Mouse (Mus musculus): ENCODE data around the gene Gm10912. TPM values are rescaled to one million over a fixed set of nuclear protein-coding genes. Genes with fewer than 3 reads are reported as not detected.
A peak's percentile ranks its signal among the peaks of the same experiment; 100 is the strongest.
"Not testable (repeated sequence)": the region's sequence is repeated elsewhere in the genome, so short reads cannot be mapped to it uniquely, and the experiment has no call there.

Gm10912 gene
- total RNA-seq, 2 experiments from 2014 or later = 0.17 TPM; not detected in 1

DNA sequence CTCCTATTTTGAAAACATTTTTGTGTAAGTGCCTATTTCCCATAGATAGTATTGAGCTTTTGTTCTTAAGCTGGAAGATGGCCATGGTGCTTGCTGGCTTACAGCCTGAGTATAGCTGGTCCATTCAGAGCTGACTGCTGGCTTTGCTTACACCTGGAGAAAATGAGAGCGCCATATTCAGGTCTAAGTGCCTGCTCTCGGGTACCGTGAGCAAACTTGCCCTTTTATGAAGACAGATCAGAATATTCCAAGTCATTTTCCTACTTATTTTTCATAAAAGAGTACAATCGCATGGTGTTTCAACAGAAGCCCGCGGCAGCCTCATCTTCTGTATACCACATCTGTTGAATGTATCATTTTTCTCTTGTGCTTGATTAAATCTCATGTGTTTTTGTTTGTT, 4.6 kb upstream of the Gm10912 start:
- DNase-seq = no peak
- intact Hi-C loops (cut with DNase I) = no loop called here

DNA sequence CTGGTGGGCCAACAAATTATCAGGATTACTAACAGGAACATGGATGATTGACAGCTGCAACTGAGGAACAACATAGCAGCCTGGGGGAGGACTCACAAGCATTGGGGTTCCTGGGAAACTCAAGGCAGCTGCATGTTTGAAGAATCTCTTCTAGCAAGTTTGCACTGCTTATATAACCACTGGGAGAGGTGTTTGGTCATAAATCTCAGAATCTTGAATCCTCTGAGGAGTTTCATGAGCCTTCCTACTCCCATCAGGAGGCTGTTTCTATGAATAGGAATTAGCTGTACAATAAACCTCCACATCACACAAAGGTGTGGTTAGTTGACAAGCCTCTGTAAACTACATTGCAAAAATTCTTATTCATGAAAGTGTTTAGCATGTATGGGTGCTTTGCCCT, 3.0 kb upstream of the Gm10912 start:
- DNase-seq = no peak
- intact Hi-C loops (cut with DNase I) = no loop called here

DNA sequence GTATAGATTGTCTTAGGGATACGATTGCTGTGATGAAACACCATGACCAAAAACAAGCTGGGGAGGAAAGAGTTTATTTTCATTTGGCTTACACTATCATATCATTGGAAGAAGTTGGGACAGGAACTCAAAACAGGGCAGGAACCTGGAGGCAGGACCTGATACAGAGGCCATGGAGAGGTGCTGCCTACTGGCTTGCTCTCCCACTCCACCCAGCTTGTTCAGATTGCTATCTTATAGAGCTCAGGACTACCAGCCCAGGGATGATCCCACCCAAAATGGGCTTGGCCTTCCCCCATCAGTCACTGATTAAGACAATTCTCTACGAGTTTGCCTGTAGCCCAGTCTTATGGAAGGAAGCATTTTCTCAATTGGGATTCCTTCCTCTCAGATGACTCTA, 1.5 kb upstream of the Gm10912 start:
- intact Hi-C loops (cut with DNase I) = no loop called here
- DNase-seq = no peak

DNA sequence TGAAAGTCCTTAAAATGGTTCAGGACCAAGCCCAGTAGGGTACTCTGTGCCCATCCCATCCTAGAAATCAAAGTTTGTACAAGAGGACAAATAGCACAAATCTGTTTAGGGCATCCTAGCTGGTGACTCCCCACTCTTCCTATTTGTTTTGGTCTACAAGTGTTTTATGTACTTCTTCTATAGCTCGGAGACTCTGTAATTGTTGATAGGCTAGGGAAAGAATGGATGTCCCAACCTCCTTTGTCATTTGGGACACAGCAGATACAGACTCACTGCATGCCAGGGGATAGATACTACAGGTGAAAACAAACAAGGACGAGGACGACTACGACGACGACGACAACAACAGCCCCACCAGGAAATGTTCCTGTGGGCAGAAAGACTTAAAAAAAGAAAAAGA, 2.8 kb downstream of the Gm10912 start, which contains the start of gene Gm10799:
Gene Gm10799 (minus strand): TSS at position 101 of the 400 bp plus-strand sequence.
- not testable (repeated sequence) for DNase-seq
- intact Hi-C loops (cut with DNase I) = loop anchor here (1.0 kb wide), 1 partner anchor 27 kb away; the partner anchor contains the start of gene Cd59a

DNA sequence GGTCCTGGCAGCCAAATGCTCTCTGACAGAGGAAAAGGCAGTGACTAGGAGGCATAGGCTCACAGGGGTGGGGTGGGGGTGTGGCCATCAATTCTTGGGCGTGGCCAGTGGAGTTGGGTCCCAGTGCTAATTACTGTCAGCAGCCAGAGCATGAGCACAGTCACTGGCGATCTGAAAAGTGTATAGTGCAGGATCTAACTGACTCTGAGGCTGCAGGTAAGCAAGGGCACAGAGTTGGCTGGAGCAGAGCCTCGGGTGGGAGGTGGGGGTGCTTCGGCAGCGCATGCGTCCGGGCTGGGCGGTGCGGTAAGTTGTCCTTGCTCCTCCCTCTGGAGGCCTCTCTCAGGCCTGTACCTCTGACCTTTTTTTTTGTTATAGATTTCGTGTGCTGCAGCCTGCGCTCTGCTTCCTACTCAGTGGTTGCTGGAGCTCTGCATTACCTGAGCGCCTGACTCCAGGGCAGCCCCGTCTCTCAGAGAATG, 4.1 kb downstream of the Gm10912 start, which contains the start of gene Cd59b:
Gene Cd59b (plus strand): TSS at position 146 of the 482 bp plus-strand sequence.
- intact Hi-C loops (cut with DNase I) = no loop called here
- peak; percentile 28 to 44 for DNase-seq

DNA sequence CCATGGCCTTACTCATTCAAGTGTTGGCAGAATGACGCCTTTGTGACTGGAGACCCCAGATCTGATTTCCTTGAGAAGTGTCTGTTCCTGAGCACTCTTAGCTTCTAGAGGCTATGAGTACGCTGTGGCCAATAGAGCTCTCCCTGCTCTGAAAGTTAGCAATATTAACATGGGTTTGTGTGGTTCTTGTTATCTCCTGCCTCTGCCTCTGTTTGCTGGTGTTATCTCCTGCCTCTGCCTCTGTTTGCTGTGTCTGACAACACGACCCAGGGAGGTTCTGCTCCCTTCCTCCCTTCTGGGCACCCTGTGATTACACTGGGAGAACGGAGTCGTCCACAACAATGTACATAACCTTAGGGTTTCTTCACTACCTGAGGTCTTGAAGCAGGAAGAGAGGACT, 12.7 kb downstream of the Gm10912 start:
- intact Hi-C loops (cut with DNase I); DNase-seq: not testable (repeated sequence)

DNA sequence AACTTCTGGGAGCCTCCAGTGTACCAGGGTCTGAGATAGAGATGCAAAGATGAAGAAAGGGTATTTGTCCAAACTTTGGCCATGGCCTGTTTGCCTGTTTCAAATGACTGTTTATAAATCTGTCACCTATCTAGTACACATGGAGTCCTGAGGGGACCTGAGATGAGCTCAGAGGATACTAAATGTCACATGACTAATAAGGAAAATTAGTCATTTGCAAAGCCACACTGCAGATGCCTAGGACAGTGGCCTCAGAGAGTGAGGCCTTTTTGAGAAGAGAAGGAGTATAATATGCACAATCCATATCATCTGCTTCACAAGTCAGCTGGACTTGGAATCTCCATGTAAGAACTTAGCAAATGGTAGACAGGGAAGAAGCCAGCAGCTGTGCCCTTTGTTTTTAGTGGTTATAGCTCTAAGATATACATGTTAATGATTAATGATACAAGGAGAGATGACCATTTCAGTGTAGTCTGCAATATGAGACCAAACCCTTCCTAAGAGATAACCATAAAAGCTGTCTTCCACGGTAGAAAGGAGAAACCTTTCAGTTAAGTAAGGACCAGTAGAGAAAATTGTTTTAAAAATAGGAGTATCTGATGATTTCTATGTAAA, 15.9 kb downstream of the Gm10912 start:
- intact Hi-C loops (cut with DNase I) = not testable (repeated sequence)

DNA sequence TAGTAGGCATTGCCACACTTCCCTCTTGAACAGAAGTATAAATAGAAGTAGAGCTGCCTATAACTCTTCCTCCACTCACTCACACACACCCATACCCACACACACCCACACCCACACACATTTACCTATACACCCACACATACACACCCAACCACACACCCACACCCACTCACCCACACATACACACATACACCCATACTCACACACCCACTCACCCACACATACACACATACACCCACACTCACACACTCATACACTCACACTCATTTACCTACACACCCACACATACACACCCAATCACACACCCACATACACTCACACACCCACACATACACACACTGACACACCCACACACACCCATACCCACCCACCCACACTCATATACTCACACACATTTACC, 16.8 kb downstream of the Gm10912 start:
- no peak for DNase-seq
- intact Hi-C loops (cut with DNase I) = no loop called here

More for the DNA sequence above, 15.9 kb downstream of the Gm10912 start:
- DNase-seq = not testable (repeated sequence)

DNA sequence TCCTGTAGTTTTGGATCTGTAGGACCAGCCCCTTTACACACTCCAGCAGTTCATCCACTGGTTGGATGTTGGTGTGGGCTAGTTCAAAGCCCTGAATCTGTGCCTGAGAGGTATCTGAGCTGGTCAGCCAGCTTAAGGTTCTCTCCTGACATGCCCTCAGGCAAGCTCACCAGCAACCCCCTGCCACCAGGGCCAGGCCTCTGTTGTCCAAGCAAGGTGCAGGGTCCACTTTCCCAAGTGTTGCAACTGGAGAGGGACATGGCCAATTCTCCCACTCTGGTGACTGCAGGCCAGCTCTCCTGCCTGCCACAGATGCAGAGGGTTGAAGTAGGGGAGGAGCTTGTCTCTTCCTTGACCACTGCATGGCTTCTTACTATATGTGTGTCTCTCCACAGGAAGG, 18.4 kb downstream of the Gm10912 start:
- intact Hi-C loops (cut with DNase I) = not testable (repeated sequence)

DNA sequence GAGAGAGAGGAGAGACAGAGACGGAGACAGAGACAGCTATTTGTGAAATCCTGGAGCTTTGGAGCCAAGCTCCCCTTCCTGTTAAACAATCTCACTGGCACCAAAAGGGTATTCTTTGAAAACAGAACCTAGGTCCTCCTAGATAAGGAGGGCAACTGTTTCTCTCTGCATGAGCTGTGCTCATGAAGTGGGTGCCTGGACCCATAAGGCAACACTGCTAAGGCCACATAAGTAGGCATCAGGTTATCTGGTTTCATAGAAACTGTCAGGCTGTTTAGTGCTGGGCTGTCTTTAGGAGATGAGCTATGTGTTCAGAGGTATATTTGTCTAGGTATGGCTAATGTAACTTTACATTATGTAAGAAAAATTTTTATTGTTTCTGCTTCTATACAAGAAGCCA, 21.9 kb downstream of the Gm10912 start:
- DNase-seq = not testable (repeated sequence)

More for the DNA sequence above, 18.4 kb downstream of the Gm10912 start:
- DNase-seq = not testable (repeated sequence)

DNA sequence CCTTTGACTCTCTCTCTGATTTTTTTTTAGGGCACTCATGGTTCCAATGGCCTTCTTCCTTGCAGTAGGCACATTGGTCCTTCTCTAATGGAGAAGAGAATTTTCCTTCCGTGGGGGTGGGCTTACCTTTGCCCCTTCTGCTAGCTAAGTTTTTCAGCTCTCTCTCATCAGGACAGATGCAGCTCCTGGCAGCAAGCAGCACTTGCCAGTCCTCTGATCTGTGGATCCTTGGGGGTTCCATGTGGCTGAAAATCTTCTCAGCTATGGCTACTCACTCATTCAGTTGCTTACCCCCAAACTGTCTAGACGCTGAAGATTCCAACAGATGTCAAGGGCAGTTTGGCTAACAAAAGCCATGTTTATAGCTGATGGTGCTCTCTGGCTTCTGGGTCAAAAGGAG, 27.7 kb downstream of the Gm10912 start:
- intact Hi-C loops (cut with DNase I) = no loop called here
- DNase-seq = no peak

More for the DNA sequence above, 21.9 kb downstream of the Gm10912 start:
- intact Hi-C loops (cut with DNase I) = not testable (repeated sequence)

DNA sequence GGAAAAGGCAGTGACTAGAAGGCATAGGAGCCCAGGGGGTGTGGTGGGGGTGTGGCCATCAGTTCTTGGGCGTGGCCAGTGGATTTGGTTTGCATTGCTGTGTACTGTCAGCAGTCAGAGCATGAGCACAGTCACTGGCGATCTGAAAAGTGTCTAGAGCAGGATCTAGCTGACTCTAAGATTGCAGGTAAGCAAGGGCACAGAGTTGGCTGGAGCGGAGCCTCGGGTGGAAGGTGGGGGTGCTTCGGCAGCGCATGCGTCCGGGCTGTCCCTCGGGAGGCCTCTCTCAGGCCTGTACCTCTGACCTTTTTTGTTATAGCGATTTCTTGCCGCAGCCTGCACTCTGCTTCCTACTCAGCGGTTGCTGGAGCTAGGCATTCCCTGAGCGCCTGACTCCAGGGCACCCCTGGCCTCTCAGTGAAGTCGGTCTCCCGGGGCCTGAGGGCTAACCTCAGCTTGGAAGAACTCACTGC, 30.2 kb downstream of the Gm10912 start, which contains the start of gene Cd59a:
Gene Cd59a (plus strand): TSS at position 61 of the 473 bp plus-strand sequence.
- intact Hi-C loops (cut with DNase I) = loop anchor here (1.0 to 2.0 kb wide), 3 partner anchors 27 to 61 kb away; partner anchors contain the start of genes A930018P22Rik and Gm10799
- peak; percentile 83 to 86 for DNase-seq

DNA sequence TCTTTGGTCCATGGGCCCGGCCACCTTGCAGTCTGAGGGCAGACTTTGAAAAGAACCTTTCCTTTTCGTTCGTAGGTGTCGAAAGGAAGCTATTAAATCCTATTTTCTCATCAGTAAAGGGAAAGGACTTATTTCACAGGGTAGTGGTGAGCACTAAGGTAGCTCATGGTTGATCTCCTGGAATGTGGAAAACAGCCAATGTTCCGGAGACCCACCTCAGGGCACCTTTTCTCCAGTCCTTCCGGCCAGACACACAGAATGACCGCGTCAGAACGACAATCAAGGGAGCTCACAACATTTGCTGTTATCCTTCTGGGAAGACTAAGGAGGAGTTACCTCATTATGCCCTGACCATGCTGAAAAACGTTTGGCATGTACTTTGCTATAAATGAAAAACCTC, 30.6 kb downstream of the Gm10912 start:
- no peak for DNase-seq
- intact Hi-C loops (cut with DNase I) = loop anchor here (2.0 kb wide), 2 partner anchors 27 to 61 kb away; partner anchors contain the start of gene A930018P22Rik

DNA sequence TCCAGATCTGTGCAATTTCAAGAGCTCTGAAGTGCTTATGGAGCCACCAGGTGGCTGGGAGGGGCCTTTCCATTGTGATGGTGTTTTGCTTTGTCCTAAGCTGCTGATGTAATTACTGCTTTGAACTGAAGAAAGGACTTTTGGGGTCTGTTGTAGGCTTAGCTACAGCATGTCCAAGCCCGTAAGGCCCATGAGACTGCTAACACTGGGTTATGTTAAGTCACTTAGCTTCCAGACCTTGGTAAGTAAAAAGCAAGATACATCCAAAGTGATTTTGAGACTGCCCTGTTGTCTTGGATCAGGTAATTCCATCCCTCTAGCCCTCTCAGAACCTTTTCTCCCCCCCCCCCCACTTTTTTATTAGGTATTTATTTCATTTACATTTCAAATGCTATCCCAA, 31.2 kb downstream of the Gm10912 start:
- not testable (repeated sequence) for DNase-seq
- intact Hi-C loops (cut with DNase I) = loop anchor here (2.0 kb wide), 2 partner anchors 26 to 62 kb away; partner anchors contain the start of gene A930018P22Rik

DNA sequence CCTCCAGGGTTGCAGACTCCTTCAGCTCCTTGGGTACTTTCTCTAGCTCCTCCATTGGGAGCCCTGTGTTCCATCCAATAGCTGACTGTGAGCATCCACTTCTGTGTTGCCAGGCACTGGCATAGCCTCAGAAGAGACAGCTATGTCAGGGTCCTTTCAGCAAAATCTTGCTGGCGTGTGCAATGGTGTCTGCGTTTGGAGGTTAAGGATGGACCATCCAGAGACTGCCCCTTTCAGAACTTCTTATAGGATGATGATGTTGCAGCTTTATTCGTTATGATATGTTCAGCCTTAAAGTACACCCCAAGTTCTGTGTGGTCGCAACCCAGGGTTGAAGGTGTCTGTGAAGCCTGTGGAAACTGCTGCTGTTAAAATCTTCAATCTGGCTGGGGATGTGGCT, 31.8 kb downstream of the Gm10912 start:
- not testable (repeated sequence) for DNase-seq
- intact Hi-C loops (cut with DNase I) = loop anchor here (2.0 kb wide), 2 partner anchors 25 to 63 kb away; partner anchors contain the start of gene A930018P22Rik

DNA sequence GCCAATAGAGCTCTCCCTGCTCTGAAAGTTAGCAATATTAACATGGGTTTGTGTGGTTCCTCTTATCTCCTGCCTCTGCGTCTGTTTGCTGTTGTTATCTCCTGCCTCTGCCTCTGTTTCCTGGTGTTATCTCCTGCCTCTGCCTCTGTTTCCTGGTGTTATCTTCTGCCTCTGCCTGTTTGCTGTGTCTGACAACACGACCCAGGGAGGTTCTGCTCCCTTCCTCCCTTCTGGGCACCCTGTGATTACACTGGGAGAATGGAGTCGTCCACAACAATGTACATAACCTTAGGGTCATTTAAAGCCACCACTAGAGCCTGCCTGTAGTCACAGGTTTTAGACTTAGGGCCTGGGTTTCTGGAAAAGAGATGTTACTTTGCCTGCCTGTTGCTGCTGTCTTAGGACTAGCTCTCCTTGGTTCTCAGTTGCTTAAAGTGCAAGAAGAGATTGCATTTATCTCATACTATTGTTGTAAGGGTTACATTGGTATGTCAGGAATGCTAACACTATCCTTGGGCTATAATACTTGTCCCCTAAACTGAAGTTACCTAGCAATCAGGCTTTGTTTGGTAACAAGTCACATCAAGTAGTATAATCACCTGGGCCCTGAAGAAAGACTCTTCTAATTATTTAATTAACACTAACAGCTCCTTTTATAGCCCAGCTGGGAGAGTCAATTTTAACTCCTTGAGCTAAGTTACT, 33.1 kb downstream of the Gm10912 start:
- DNase-seq = no peak
- intact Hi-C loops (cut with DNase I) = no loop called here

DNA sequence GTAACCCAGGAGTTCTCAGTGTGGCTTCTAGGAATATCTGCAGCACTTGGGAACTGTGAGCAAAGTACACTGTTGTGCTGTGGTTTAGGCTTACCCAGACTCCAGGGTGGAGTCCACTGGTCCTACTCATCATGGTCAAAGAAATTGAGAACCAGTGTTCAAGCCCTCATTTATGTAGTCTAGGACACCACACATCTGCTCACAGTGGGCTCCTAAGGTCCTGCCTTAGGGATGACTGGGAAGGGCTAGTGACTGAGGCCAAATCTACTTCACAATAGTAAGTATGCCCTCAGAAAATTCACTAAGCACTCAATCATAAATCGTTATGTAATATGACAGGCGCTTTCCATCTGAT, 33.6 kb downstream of the Gm10912 start:
- no peak for DNase-seq
- intact Hi-C loops (cut with DNase I) = no loop called here

DNA sequence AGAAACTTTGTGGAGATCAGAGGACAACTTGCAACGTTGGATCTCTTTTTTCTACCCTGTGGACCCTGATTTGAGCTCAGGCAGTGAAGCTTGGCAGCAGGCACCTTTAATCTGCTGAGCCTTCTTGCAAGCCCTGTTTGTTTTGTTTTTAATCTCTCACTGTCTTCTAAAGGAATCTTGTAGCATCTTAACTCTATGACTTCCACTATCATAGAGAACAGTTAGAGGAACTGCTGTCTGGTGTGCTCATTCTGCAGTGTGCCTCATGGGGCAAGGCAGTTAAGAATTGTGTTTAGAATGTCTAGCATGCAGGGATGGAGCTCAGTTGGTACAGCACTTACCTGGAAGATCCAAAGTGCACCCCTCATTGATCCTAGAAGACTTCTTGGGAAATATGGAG, 34.3 kb downstream of the Gm10912 start:
- no peak for DNase-seq
- intact Hi-C loops (cut with DNase I) = no loop called here

DNA sequence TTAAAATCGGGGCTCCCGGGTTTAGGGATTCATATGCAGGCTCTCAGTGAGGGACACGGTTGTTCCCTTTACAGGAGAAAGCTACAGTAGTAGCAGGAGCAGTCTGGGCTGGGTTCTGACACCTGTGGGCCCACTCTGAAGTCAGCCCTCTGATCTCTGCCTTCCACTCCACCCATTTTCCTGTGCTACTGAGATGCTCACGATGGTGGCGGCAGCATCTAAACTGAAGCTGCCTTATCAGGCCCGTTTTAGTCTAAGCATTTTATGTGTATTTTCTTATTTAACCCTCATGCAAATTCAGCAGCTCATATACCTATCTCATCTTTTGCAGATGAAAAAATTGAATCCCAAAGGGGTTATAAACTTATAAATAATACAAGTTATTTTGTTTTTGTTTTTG, 39.2 kb downstream of the Gm10912 start:
- intact Hi-C loops (cut with DNase I) = no loop called here
- DNase-seq = no peak

DNA sequence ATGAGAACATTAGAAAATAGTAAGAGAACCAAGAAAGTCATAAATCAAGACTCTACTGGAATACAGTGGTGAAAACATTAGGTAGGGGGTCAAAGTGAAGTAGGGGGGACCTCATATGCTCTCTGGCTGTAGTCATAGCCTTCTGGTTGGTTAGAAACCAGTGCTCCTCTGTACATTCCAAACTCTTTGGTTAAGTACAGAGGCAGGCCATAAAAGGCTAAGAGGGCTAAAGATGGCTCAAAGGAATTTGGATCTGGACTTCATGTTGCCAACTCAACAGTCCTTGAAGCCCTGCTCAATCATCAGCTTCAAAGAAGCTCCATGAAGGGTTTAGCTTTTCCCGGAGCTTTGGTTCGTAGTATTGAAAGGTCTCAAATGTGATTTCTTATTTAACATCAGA, 43.4 kb downstream of the Gm10912 start:
- intact Hi-C loops (cut with DNase I) = not testable (repeated sequence)

DNA sequence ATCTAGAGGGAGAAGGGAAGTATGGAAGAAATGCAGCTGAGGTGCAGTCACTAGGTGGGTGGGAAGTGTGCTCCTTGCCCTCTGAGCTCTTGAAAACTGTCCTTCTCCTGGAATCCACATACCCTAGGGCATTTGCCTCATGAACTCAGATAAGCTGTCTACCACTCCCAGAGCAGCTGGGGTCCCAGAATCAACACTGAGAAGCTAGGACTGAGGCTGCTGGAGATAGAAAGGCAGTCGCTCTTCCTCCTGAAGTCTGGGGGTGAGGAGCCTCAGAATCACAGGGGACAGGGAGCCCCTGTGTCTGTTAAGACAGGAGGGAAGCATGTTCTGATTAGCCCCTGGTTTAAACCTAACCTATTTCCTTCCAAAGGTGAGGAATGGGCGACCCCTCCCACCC, 43.9 kb downstream of the Gm10912 start:
- DNase-seq = no peak
- intact Hi-C loops (cut with DNase I) = no loop called here

More for the DNA sequence above, 43.4 kb downstream of the Gm10912 start:
- DNase-seq = not testable (repeated sequence)

Data from heart, postnatal 36 days (tissue).